Mouse (Mus musculus): ENCODE results near the gene Hap1. TPM values are rescaled to one million over a fixed set of nuclear protein-coding genes. Genes with fewer than 3 reads are reported as not detected.
A peak's percentile ranks its signal among the peaks of the same experiment; 100 is the strongest.

Hap1 gene
- total and polyA plus RNA-seq, 2 experiments from 2014 or later, result 237 to 518 TPM

GRCm38 (mm10) chr11:100389931-100390445 is 34.1 kb upstream of the Hap1 start:
- no peak for TF ChIP-seq CTCF (IDR thresholded peaks at IDR 0.05; ENCODE audit: low read depth)
- WGBS, result 48% methylated on average over 8 of the region's 8 CpGs
- no peak overlapping the region for H3K4me3 ChIP-seq (ENCODE audit: low read depth, low read length)
- no peak overlapping the region for H3K4me2 ChIP-seq (ENCODE audit: low read depth)
- H3K36me3 ChIP-seq (ENCODE audit: insufficient read depth), result peaks cover 14% of the 10 kb centered on the region
- H3K9ac ChIP-seq, result no peak overlapping the region
- no peaks in the 10 kb centered on the region for H3K27me3 ChIP-seq (ENCODE audit: insufficient read depth, low read length)
- DNase-seq (no peak), ATAC-seq (no peak)
- peaks cover 7% of the 10 kb centered on the region; the same call in 1 of the 2 replicates for H3K4me1 ChIP-seq (ENCODE audit: insufficient read depth)
- no peak overlapping the region for H3K27ac ChIP-seq (ENCODE audit: low read depth, low read length)
- no peaks in the 10 kb centered on the region for H3K9me3 ChIP-seq (ENCODE audit: low read length)

GRCm38 (mm10) chr11:100388588-100388987 is 32.7 kb upstream of the Hap1 start:
- Histone ChIP-seq H3K36me3 (ENCODE audit: insufficient read depth) (peaks cover 22% of the 10 kb centered on the region), H3K9me3 (ENCODE audit: low read length) (no peaks in the 10 kb centered on the region), H3K9ac (no peak overlapping the region), H3K27me3 (ENCODE audit: insufficient read depth, low read length) (no peaks in the 10 kb centered on the region), H3K4me3 (ENCODE audit: low read depth, low read length) (no peak overlapping the region), H3K4me1 (ENCODE audit: insufficient read depth) (peaks cover 5% of the 10 kb centered on the region; the same call in 1 of the 2 replicates), H3K27ac (ENCODE audit: low read depth, low read length) (no peak overlapping the region), H3K4me2 (ENCODE audit: low read depth) (no peak overlapping the region)
- ATAC-seq, result no peak
- TF ChIP-seq CTCF (IDR thresholded peaks at IDR 0.05; ENCODE audit: low read depth), result no peak
- DNase-seq, result no peak
- 79% methylated on average over 6 of the region's 6 CpGs for WGBS

GRCm38 (mm10) chr11:100387589-100388375 is 31.9 kb upstream of the Hap1 start:
- Histone ChIP-seq H3K9me3 (ENCODE audit: low read length) (no peaks in the 10 kb centered on the region), H3K4me3 (ENCODE audit: low read depth, low read length) (no peak overlapping the region), H3K4me1 (ENCODE audit: insufficient read depth) (peaks cover 5% of the 10 kb centered on the region; the same call in 1 of the 2 replicates), H3K27ac (ENCODE audit: low read depth, low read length) (no peak overlapping the region; the same call in 1 of the 2 replicates), H3K9ac (no peak overlapping the region), H3K27me3 (ENCODE audit: insufficient read depth, low read length) (no peaks in the 10 kb centered on the region), H3K36me3 (ENCODE audit: insufficient read depth) (peaks cover 30% of the 10 kb centered on the region), H3K4me2 (ENCODE audit: low read depth) (no peak overlapping the region)
- TF ChIP-seq CTCF (IDR thresholded peaks at IDR 0.05; ENCODE audit: low read depth), result no peak
- ATAC-seq (peak; percentile 74), DNase-seq (peak; percentile 32)
- 57% methylated on average over 14 of the region's 14 CpGs for WGBS

- TF ChIP-seq CTCF (IDR thresholded peaks at IDR 0.05; ENCODE audit: low read depth), result no peak
- no peak overlapping the region for H3K27ac ChIP-seq (ENCODE audit: low read depth, low read length)
- H3K36me3 ChIP-seq (ENCODE audit: insufficient read depth), result peaks cover 36% of the 10 kb centered on the region
- peaks cover 5% of the 10 kb centered on the region; the same call in 1 of the 2 replicates for H3K4me1 ChIP-seq (ENCODE audit: insufficient read depth)
- no peak overlapping the region for H3K9ac ChIP-seq
- 89% methylated on average over 6 of the region's 6 CpGs for WGBS
- no peaks in the 10 kb centered on the region for H3K9me3 ChIP-seq (ENCODE audit: low read length)
- H3K4me3 ChIP-seq (ENCODE audit: low read depth, low read length), result no peak overlapping the region
- no peaks in the 10 kb centered on the region for H3K27me3 ChIP-seq (ENCODE audit: insufficient read depth, low read length)
- no peak for ATAC-seq
- no peak for DNase-seq
- no peak overlapping the region for H3K4me2 ChIP-seq (ENCODE audit: low read depth)
These were observed 31.2 kb upstream of the Hap1 start for GRCm38 (mm10) chr11:100387111-100387510.

GRCm38 (mm10) chr11:100386586-100386985 is 30.7 kb upstream of the Hap1 start:
- TF ChIP-seq CTCF (IDR thresholded peaks at IDR 0.05; ENCODE audit: low read depth), result no peak
- Histone ChIP-seq H3K4me1 (ENCODE audit: insufficient read depth) (peaks cover 5% of the 10 kb centered on the region; the same call in 1 of the 2 replicates), H3K27ac (ENCODE audit: low read depth, low read length) (no peak overlapping the region), H3K36me3 (ENCODE audit: insufficient read depth) (peaks cover 42% of the 10 kb centered on the region), H3K9ac (no peak overlapping the region), H3K27me3 (ENCODE audit: insufficient read depth, low read length) (no peaks in the 10 kb centered on the region), H3K9me3 (ENCODE audit: low read length) (no peaks in the 10 kb centered on the region), H3K4me2 (ENCODE audit: low read depth) (no peak overlapping the region), H3K4me3 (ENCODE audit: low read depth, low read length) (no peak overlapping the region)
- ATAC-seq (no peak), DNase-seq (no peak)
- WGBS, result 51% methylated on average over 5 of the region's 5 CpGs

- Histone ChIP-seq H3K9ac (no peak overlapping the region), H3K27ac (ENCODE audit: low read depth, low read length) (no peak overlapping the region), H3K36me3 (ENCODE audit: insufficient read depth) (peaks cover 53% of the 10 kb centered on the region), H3K4me1 (ENCODE audit: insufficient read depth) (peaks cover 5% of the 10 kb centered on the region; the same call in 1 of the 2 replicates), H3K4me3 (ENCODE audit: low read depth, low read length) (no peak overlapping the region), H3K9me3 (ENCODE audit: low read length) (no peaks in the 10 kb centered on the region), H3K27me3 (ENCODE audit: insufficient read depth, low read length) (no peaks in the 10 kb centered on the region), H3K4me2 (ENCODE audit: low read depth) (no peak overlapping the region)
- ATAC-seq (no peak), DNase-seq (no peak)
- 89% methylated on average over 3 of the region's 3 CpGs for WGBS
- TF ChIP-seq CTCF (IDR thresholded peaks at IDR 0.05; ENCODE audit: low read depth), result no peak
These were observed 29.1 kb upstream of the Hap1 start for GRCm38 (mm10) chr11:100385016-100385415.

- H3K4me3 ChIP-seq (ENCODE audit: low read depth, low read length), result no peak overlapping the region
- peaks cover 72% of the 10 kb centered on the region for H3K36me3 ChIP-seq (ENCODE audit: insufficient read depth)
- ATAC-seq (no peak), DNase-seq (no peak)
- no peak overlapping the region for H3K27ac ChIP-seq (ENCODE audit: low read depth, low read length)
- H3K9me3 ChIP-seq (ENCODE audit: low read length), result no peaks in the 10 kb centered on the region
- H3K27me3 ChIP-seq (ENCODE audit: insufficient read depth, low read length), result no peaks in the 10 kb centered on the region
- no peak overlapping the region for H3K4me2 ChIP-seq (ENCODE audit: low read depth)
- H3K4me1 ChIP-seq (ENCODE audit: insufficient read depth), result no peaks in the 10 kb centered on the region
- no peak for TF ChIP-seq CTCF (IDR thresholded peaks at IDR 0.05; ENCODE audit: low read depth)
- 79% methylated on average over 6 of the region's 6 CpGs for WGBS
- no peak overlapping the region for H3K9ac ChIP-seq
These were observed 26.8 kb upstream of the Hap1 start for GRCm38 (mm10) chr11:100382682-100383081.
